Mouse (Mus musculus): Measurements from ENCODE around the gene Sypl2. TPM values are rescaled to one million over a fixed set of nuclear protein-coding genes. Genes with fewer than 3 reads are reported as not detected.
"Not testable (repeated sequence)": the region's sequence is repeated elsewhere in the genome, so short reads cannot be mapped to it uniquely, and the experiment has no call there.

Sypl2 gene
- polyA plus RNA-seq (2014; fragmentation: Nextera tagmentation; extraction: Ambion mirVana) = 0.42 and 0.43 TPM in 2 replicates

DNA sequence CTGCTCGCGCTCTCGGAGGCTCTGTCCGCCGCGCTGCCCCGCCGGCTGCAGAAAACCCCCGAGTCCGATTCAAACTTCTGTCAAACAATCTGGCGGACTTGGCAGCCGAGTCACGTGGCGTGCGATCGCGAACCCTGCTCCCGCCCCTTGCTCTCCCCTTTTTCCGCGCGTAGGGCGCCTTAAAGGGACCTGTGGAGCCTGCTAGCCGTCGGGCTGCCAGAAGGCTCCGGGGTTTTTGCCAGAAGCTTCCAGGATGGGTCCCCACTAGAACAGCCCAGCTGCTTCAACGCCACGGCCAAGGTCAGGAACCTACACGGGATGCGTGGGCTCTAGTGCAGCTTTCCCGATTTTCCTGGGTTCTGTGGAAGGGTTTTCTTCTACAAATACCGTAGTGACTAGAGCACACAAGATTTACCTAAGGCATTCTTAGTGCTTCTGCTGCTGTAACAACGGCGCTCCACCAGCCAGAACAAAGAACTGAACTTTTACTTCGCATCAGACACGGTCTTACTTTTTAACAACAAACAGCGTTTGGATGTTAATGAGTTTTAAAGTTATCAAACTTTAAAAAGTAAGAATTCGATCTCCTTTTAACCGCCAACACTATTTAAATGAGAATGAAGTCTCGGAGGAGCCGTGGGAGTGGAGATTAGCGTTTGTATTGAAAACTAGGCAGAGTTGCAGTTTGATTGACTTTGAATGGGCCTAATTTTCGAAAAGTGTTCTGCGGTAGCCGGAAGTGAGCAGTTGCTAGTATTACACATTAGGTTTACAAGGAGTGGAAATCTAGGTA is at the start of gene Sypl2:
Gene Sypl2, minus strand, starts transcription at position 91 of the 793 bp plus-strand sequence.
- peak within 1 kb of the TSS; percentile 63 for H3K4me2 ChIP-seq (ENCODE audit: low read length)
- peak within 1 kb of the TSS; percentile 39 for H3K4me3 ChIP-seq (replicated peaks; ENCODE audit: low read depth, low read length)
- 1% methylated on average over 44 of the region's 44 CpGs for WGBS
- ATAC-seq (ENCODE audit: low FRiP score, low TSS enrichment) (peak; percentile 31; the same call in 1 of the 2 replicates), DNase-seq (peak; percentile 60)
- H3K9me3 ChIP-seq (ENCODE audit: control insufficient read depth, low read length) = no peaks in the 10 kb centered on the region
- H3K27ac ChIP-seq (replicated peaks; ENCODE audit: low read depth, low read length) = no peak within 1 kb of the TSS
- peaks cover 10% of the 10 kb centered on the region; the same call in 1 of the 2 replicates for H3K4me1 ChIP-seq (ENCODE audit: control insufficient read depth, insufficient read depth, low read length)
- peaks cover 35% of the 10 kb centered on the region for H3K27me3 ChIP-seq (ENCODE audit: control insufficient read depth, insufficient read depth, low read length)
- no peaks in the 10 kb centered on the region for H3K36me3 ChIP-seq (ENCODE audit: control insufficient read depth, insufficient read depth, low read length)
- peak within 1 kb of the TSS; percentile 26; the same call in 1 of the 2 replicates for H3K9ac ChIP-seq (replicated peaks; ENCODE audit: low read length)

DNA sequence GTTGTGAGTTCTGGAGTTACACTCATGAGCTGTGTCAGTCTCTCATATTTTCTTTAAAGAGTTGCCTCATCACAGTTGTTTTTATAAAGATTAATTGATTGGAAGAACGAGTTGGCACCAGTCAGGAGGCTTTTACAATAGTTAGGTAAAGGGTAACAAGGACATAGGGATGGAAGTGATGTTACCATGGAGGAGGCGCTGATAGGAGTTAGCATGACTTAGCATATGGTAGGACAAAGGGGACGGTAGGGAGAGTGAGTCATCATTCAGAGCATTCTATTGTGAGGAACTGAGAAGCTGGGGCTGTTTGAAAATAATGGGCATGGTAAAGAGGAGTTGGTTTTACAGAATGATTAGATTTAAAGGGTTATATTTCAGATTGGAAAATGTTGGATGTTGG is 32.9 kb upstream of the Sypl2 start:
- no peak overlapping the region for H3K4me2 ChIP-seq (ENCODE audit: low read length)
- H3K4me3 ChIP-seq (replicated peaks; ENCODE audit: low read depth, low read length) = no peak overlapping the region
- peaks cover 11% of the 10 kb centered on the region; the same call in 1 of the 2 replicates for H3K4me1 ChIP-seq (ENCODE audit: control insufficient read depth, insufficient read depth, low read length)
- H3K27me3 ChIP-seq (ENCODE audit: control insufficient read depth, insufficient read depth, low read length) = no peaks in the 10 kb centered on the region
- ATAC-seq (ENCODE audit: low FRiP score, low TSS enrichment) (no peak), DNase-seq (no peak)
- H3K9ac ChIP-seq (replicated peaks; ENCODE audit: low read length) = no peak overlapping the region
- no peak overlapping the region for H3K27ac ChIP-seq (replicated peaks; ENCODE audit: low read depth, low read length)
- H3K9me3 ChIP-seq (ENCODE audit: control insufficient read depth, low read length) = no peaks in the 10 kb centered on the region
- H3K36me3 ChIP-seq (ENCODE audit: control insufficient read depth, insufficient read depth, low read length) = peaks cover 17% of the 10 kb centered on the region
- 72% methylated on average over 3 of the region's 3 CpGs for WGBS

DNA sequence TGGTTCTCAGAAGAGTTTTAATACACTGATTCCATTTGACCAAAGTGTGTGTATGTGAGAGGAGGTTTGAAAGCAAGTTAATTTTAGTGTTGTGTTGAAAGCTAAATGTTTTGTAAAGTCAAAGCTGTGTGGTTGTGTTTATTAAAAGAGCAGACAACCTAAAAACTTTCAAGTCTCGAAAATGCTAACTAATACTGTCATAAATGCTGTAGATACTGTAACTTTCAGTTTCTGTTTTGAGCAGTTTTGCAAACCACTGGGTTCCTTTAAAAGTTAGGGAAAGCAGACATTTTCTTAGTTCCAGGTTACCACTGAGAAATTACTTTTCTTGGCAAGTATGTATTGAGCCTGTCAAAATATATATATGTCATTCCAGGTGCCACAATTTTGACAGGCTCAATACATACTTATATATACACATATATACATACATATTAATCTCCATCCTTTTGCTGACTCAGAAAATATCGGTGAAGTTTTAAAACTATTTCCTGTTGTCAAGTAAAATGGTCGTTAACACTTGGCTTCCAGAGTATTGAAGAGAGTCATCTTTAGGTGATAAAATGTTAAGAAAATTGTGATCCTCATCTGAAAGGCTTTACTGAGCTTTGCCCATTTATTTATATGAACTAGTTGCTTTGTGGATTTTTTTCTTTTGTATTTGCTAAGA is 31.5 kb upstream of the Sypl2 start:
- peaks cover 11% of the 10 kb centered on the region; the same call in 1 of the 2 replicates for H3K4me1 ChIP-seq (ENCODE audit: control insufficient read depth, insufficient read depth, low read length)
- no peaks in the 10 kb centered on the region for H3K27me3 ChIP-seq (ENCODE audit: control insufficient read depth, insufficient read depth, low read length)
- peak overlapping the region; percentile 98 for H3K4me3 ChIP-seq (replicated peaks; ENCODE audit: low read depth, low read length)
- H3K27ac ChIP-seq (replicated peaks; ENCODE audit: low read depth, low read length) = no peak overlapping the region
- H3K4me2 ChIP-seq (ENCODE audit: low read length) = peak overlapping the region; percentile 87
- DNase-seq (no peak), ATAC-seq (ENCODE audit: low FRiP score, low TSS enrichment) (no peak)
- peaks cover 8% of the 10 kb centered on the region for H3K36me3 ChIP-seq (ENCODE audit: control insufficient read depth, insufficient read depth, low read length)
- no peaks in the 10 kb centered on the region for H3K9me3 ChIP-seq (ENCODE audit: control insufficient read depth, low read length)
- H3K9ac ChIP-seq (replicated peaks; ENCODE audit: low read length) = peak overlapping the region; percentile 80
- WGBS = 87% methylated on average over 3 of the region's 3 CpGs

DNA sequence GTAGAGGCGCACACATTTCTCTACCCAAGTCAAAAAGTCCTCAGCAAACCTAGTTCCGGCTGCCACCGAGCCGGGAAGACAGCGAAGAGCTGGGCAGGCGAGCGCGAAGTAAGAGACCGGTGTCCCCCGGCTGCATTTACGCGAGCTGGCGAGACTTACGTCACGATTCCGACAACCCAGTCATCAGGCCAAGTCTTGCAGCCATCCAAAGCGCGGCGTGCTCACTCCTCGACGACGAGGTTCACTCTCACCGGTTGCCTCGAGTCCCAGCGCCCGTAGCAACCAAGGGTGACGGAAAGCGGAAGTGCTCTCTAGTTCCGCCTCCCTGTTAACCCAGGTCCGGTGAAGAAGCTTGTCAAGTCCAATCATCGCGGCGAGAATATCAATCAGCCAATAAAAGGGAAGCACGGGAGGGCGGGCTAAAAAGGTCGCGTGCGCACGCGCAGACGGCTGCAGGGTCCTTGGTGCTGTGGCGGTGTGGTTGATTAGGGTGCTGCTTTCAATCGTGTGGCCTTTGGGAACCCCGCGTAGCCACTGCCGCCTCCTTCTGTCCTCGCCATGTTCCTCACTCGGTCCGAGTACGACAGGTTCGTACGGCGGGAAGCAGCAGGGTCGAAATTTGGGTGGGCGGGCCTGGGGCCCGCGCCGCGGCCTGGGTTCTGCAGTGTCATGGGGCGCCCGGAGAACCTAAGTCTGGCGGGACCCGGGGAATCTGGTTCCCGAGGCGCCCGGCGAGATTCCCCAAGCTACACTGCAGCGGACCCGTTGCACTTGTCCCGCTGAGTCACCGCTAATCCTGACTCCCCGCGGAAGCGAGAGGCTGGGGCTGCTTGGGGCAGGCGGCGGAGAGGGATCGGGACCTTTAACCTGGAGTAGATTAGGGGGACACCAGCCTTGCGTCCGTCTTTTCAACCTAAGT is 30.5 kb upstream of the Sypl2 start, which contains the start of gene Psma5:
Gene Psma5, plus strand, starts transcription at position 208 of the 919 bp plus-strand sequence.
- DNase-seq = peak; percentile 99
- Histone ChIP-seq H3K27me3 (ENCODE audit: control insufficient read depth, insufficient read depth, low read length) (no peaks in the 10 kb centered on the region), H3K4me3 (replicated peaks; ENCODE audit: low read depth, low read length) (peak within 1 kb of the TSS; percentile 98), H3K4me1 (ENCODE audit: control insufficient read depth, insufficient read depth, low read length) (peaks cover 11% of the 10 kb centered on the region; the same call in 1 of the 2 replicates), H3K4me2 (ENCODE audit: low read length) (peak within 1 kb of the TSS; percentile 87), H3K9me3 (ENCODE audit: control insufficient read depth, low read length) (no peaks in the 10 kb centered on the region), H3K9ac (replicated peaks; ENCODE audit: low read length) (peak within 1 kb of the TSS; percentile 80), H3K36me3 (ENCODE audit: control insufficient read depth, insufficient read depth, low read length) (peaks cover 2% of the 10 kb centered on the region; the same call in 1 of the 2 replicates), H3K27ac (replicated peaks; ENCODE audit: low read depth, low read length) (no peak within 1 kb of the TSS)
- ATAC-seq (ENCODE audit: low FRiP score, low TSS enrichment) = peak; percentile 99
- WGBS = under 1% methylated on average over 79 of the region's 79 CpGs

DNA sequence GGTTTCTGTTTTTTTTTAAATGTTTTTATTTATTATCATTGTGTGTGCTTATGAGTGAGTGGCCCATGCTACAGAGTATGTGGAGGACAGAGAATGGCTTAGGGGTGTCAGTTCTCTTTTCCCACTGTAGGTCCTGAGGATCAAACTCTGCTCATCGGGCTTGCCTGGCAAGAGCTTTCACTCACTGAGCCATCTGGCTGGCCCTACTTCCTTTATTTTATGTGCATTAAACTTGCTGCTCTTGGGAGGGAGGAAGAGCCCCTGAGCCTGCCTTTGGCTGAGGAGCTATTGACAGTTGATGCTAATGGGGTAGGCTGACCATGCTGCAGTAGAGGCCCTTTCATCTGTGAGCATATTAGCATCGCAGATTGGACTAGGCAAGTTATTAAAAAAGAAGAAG is 20.4 kb upstream of the Sypl2 start:
- Histone ChIP-seq H3K9ac (replicated peaks; ENCODE audit: low read length) (no peak overlapping the region), H3K9me3 (ENCODE audit: control insufficient read depth, low read length) (no peaks in the 10 kb centered on the region), H3K4me3 (replicated peaks; ENCODE audit: low read depth, low read length) (no peak overlapping the region), H3K27ac (replicated peaks; ENCODE audit: low read depth, low read length) (no peak overlapping the region), H3K4me2 (ENCODE audit: low read length) (no peak overlapping the region), H3K4me1 (ENCODE audit: control insufficient read depth, insufficient read depth, low read length) (no peaks in the 10 kb centered on the region), H3K27me3 (ENCODE audit: control insufficient read depth, insufficient read depth, low read length) (no peaks in the 10 kb centered on the region), H3K36me3 (ENCODE audit: control insufficient read depth, insufficient read depth, low read length) (no peaks in the 10 kb centered on the region)
- ATAC-seq (ENCODE audit: low FRiP score, low TSS enrichment) = no peak
- DNase-seq = no peak
- WGBS = 84% methylated on average over 2 of the region's 2 CpGs

DNA sequence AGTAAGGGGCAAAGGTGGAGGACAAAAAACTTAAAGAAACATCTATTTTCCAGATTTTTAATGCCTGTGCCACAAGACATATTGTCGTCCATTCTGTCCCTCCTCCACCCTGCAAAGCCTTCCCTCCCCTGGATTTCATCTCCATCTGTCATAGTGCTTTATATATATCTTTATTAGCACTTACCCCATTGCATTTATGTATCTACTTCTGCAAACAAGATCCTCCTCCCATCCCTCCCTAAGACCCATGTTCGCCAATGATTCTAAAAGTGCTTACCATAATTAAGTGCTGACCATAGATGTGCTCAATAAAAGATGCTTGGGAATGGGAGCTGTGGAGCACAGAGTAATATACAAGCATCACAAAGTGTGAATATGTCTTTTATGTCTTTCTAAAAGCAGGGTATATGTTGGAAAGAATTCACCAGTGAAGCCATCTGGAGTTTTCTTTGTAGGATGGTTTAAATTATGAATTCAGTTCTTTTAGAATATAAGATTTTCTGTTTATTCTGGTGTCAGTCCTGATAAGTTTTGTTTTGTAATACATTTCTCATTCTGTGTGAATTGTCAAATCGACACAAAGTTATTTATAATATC is 14.9 kb upstream of the Sypl2 start:
- no peak overlapping the region for H3K4me2 ChIP-seq (ENCODE audit: low read length)
- H3K9ac ChIP-seq (replicated peaks; ENCODE audit: low read length) = no peak overlapping the region
- no peak for ATAC-seq (ENCODE audit: low FRiP score, low TSS enrichment)
- H3K4me3 ChIP-seq (replicated peaks; ENCODE audit: low read depth, low read length) = no peak overlapping the region
- no peaks in the 10 kb centered on the region for H3K4me1 ChIP-seq (ENCODE audit: control insufficient read depth, insufficient read depth, low read length)
- no peak overlapping the region for H3K27ac ChIP-seq (replicated peaks; ENCODE audit: low read depth, low read length)
- WGBS = 93% methylated on average over 3 of the region's 3 CpGs
- DNase-seq = no peak
- no peaks in the 10 kb centered on the region for H3K9me3 ChIP-seq (ENCODE audit: control insufficient read depth, low read length)
- H3K27me3 ChIP-seq (ENCODE audit: control insufficient read depth, insufficient read depth, low read length) = no peaks in the 10 kb centered on the region
- no peaks in the 10 kb centered on the region for H3K36me3 ChIP-seq (ENCODE audit: control insufficient read depth, insufficient read depth, low read length)

DNA sequence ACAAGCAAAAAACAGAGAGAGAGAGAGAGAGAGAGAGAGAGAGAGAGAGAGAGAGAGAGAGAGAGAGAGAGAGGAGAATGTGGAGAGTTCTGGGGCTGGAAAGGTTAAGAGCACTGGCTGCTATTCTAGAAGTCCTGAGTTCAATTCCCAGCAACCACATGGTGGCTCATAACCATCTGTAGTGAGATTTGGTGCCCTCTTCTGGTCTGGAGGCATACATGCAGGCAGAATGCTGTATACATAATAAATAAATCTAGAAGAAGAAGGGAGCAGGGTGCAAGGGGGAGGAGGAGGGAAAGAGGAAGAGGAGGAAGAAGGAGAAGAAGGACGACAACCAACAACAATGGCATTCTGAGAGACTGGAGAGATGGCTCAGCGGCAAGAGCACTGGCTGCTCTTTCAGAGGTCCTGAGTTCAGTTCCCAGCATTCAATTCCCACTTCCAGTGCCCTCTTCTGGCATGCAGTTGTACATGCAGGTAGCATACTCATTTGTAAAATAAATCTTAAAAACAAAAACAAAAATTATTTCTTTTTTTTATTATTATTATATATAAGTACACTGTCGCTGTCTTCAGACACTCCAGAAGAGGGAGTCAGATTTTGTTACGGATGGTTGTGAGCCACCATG is 11.1 kb upstream of the Sypl2 start:
- H3K36me3 ChIP-seq (ENCODE audit: control insufficient read depth, insufficient read depth, low read length); H3K4me3 ChIP-seq (replicated peaks; ENCODE audit: low read depth, low read length); H3K4me2 ChIP-seq (ENCODE audit: low read length); H3K4me1 ChIP-seq (ENCODE audit: control insufficient read depth, insufficient read depth, low read length); H3K9me3 ChIP-seq (ENCODE audit: control insufficient read depth, low read length); H3K27ac ChIP-seq (replicated peaks; ENCODE audit: low read depth, low read length); DNase-seq; ATAC-seq (ENCODE audit: low FRiP score, low TSS enrichment); H3K27me3 ChIP-seq (ENCODE audit: control insufficient read depth, insufficient read depth, low read length); H3K9ac ChIP-seq (replicated peaks; ENCODE audit: low read length): not testable (repeated sequence)
- WGBS = 90% methylated on average over 4 of the region's 4 CpGs

Data from midbrain, embryonic 14.5 days (tissue).